Mouse (Mus musculus) limb, embryonic 14.5 days (tissue): ENCODE measurements around the gene Borcs5. TPM values are rescaled to one million over a fixed set of nuclear protein-coding genes. Genes with fewer than 3 reads are reported as not detected.

ENCODE experiments used
- ATAC-seq: fragments of 200-750 bp; cut with Nextera tagmentation; 2 replicates; pipeline ENCODE4 v1.8.0; 2017; ENCODE audit warnings: low read depth, moderate number of reproducible peaks, moderate TSS enrichment; ENCODE audit not compliant: low FRiP score
- DNase-seq: peaks from one replicate; pipeline ENCODE4 v3.0.0-alpha.2; 2015; ENCODE audit warnings: low spot score
- H3K27ac ChIP-seq: fragments of 300-500 bp; sonication (generic); replicated peaks from 2 replicates; pipeline ENCODE4 v1.5.1; 2014; ENCODE audit warnings: low read depth, mild to moderate bottlenecking, low read length, moderate library complexity, mixed read lengths
- H3K27me3 ChIP-seq: fragments of 300-500 bp; sonication (generic); 2 replicates; pipeline ENCODE4 v1.6.1; 2014; ENCODE audit warnings: low read length, mixed read lengths; ENCODE audit not compliant: control insufficient read depth, insufficient read depth
- H3K36me3 ChIP-seq: fragments of 300-500 bp; sonication (generic); 2 replicates; pipeline ENCODE4 v1.6.1; 2014; ENCODE audit warnings: mild to moderate bottlenecking, low read length, moderate library complexity, mixed read lengths; ENCODE audit not compliant: control insufficient read depth, insufficient read depth
- H3K4me1 ChIP-seq: fragments of 300-500 bp; sonication (generic); 2 replicates; pipeline ENCODE4 v1.6.1; 2014; ENCODE audit warnings: antibody characterized with exemption, low read length, mixed read lengths; ENCODE audit not compliant: control insufficient read depth, insufficient read depth
- H3K4me2 ChIP-seq: fragments of 300-500 bp; sonication (generic); replicated peaks from 2 replicates; pipeline ENCODE4 v1.6.1; 2014; ENCODE audit warnings: low read depth, mild to moderate bottlenecking, low read length, moderate library complexity; ENCODE audit not compliant: severe bottlenecking
- H3K4me3 ChIP-seq: fragments of 300-500 bp; sonication (generic); replicated peaks from 2 replicates; pipeline ENCODE4 v1.5.1; 2014; ENCODE audit warnings: low read length
- H3K9ac ChIP-seq: fragments of 300-500 bp; sonication (generic); 2 replicates; pipeline ENCODE4 v1.6.1; 2014; ENCODE audit warnings: mild to moderate bottlenecking, low read depth, low read length, moderate library complexity; ENCODE audit not compliant: severe bottlenecking
- H3K9me3 ChIP-seq: fragments of 300-500 bp; sonication (generic); 2 replicates; pipeline ENCODE4 v1.6.1; 2016; ENCODE audit warnings: low read length; ENCODE audit not compliant: control insufficient read depth
- POLR2A ChIP-seq: fragments of 200-500 bp; IDR thresholded peaks from 2 replicates; pipeline ENCODE4 v1.8.0; 2012; ENCODE audit warnings: inconsistent platforms, mild to moderate bottlenecking, moderate library complexity, borderline replicate concordance; ENCODE audit not compliant: insufficient read depth, insufficient read length; ENCODE audit errors: extremely low read depth
- WGBS: fragments of 180-500 bp; shearing (Covaris S2); extraction: QIAGEN DNeasy Blood & Tissue Kit; methylation state at CpG from one replicate; pipeline ENCODE4 v1.1.7; 2014; 5-methylcytosine and 5-hydroxymethylcytosine counted together
- polyA plus RNA-seq, 2 experiments: library from polyadenylated mRNA; depleted of rRNA in 1 of 2; stranded (reverse) in 1 of 2; unstranded in 1 of 2; fragments of >200 nt; fragmentation: Nextera tagmentation in 1 of 2; extraction: Ambion mirVana in 1 of 2; gene quantifications; 2 replicates each; pipeline versions ENCODE4 v1.2.1 to v1.2.3; 2012 to 2014

The Borcs5 gene
- polyA plus RNA-seq (2012; rRNA removed): 11.4 and 14.0 TPM in 2 replicates
- 18.0 and 20.5 TPM in 2 replicates for polyA plus RNA-seq (2014; fragmentation: Nextera tagmentation; extraction: Ambion mirVana)

DNA sequence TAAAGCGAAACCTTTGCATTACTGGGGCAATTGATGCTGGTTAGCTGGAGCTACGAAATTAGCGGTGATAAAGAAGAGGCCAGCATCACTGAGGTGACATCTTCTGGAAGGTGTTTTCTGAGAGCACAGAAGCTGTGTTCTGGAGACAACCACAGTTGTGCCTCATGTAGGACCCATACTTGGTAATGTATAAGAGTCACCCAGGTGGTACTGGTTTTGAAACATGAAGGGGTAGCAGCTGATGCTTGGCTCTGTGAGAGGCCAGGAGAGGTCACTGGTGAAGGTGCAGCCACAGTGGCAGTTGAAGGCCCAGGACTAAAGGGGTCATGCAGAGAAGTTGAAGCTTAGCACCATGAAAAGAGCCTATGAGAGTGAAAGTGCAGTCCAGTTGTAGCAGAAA is at the start of gene Borcs5:
TSS of gene Borcs5 (plus strand) at position 301 of the 400 bp plus-strand sequence.
- DNase-seq (no peak), ATAC-seq (no peak)
- no peaks in the 10 kb centered on the region for H3K27me3 ChIP-seq
- TF ChIP-seq POLR2A: no peak
- H3K4me3 ChIP-seq: no peak within 1 kb of the TSS
- H3K27ac ChIP-seq: no peak within 1 kb of the TSS
- H3K36me3 ChIP-seq: no peaks in the 10 kb centered on the region
- WGBS: 92% methylated on average over 3 of the region's 3 CpGs
- H3K9ac ChIP-seq: no peak within 1 kb of the TSS
- H3K4me2 ChIP-seq: no peak within 1 kb of the TSS
- H3K4me1 ChIP-seq: 0 out of 2 replicates have a peak, but pooled peaks cover 3% of the 10 kb centered on the region
- no peaks in the 10 kb centered on the region for H3K9me3 ChIP-seq

DNA sequence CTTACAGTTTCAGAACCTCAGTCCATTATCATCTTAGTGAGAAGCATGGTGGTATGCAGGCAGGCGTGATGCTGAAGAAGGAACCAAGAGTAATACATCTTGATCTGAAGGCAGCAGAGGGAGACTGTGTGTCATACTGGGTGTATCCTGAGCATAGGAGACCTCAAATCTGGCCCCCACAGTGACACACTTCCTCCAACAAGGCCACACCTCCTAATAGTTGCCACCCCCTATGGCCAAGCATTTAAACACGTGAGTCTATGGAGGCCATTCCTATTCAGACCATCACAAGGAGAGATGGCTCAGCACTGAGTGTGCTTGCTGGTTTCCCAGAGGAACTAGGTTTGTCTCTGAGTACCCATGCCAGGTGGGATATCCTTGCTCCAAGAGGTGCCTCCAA is 47.7 kb upstream of the Borcs5 start:
- no peak overlapping the region for H3K4me3 ChIP-seq
- WGBS: 75% methylated on average over 2 of the region's 2 CpGs
- no peak overlapping the region for H3K27ac ChIP-seq
- H3K9me3 ChIP-seq: no peaks in the 10 kb centered on the region
- no peak overlapping the region for H3K4me2 ChIP-seq
- no peaks in the 10 kb centered on the region for H3K4me1 ChIP-seq
- H3K9ac ChIP-seq: no peak overlapping the region
- no peaks in the 10 kb centered on the region for H3K27me3 ChIP-seq
- DNase-seq (no peak), ATAC-seq (no peak)
- no peaks in the 10 kb centered on the region for H3K36me3 ChIP-seq
- no peak for TF ChIP-seq POLR2A

DNA sequence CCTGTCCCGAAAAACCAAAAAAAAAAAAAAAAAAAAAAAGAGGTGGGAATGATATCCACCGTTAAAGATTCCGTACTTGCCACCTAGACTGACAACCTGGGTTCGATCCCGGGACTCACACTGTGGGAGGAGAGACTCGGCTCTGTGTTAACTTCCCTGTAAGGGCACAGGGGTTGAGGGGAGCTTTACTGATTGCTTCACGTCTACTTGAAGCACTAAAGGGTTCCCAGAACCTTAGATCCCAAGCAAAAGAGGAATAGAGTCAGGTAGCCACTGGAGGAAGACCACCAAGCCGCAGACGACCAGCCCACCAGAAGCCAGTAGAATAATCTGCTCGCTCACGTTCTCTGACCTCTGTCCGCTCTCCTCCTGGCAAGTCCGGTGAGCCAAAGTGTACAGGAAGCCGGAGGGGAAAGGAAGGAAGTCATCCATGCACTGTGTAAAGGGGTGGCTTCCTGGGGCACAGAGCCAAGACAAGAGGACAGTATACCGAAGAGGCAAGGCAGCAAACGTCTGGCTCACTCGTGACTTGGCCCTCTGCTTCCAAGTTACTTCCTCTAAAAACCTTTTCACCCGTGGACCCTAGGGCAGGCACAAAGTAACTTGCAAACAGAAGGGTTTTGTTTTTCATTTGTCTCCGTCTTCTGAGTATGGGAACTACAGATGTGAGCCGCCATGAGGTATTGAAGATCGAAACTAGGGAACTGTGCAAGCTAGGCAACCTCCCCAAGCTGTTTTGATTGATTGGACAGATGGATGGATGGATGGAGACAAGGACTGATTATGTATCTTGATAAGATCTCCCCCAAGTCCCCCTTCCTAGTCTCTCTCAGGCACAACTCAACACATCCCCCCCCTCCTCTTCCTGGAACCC is 44.5 kb upstream of the Borcs5 start:
- ATAC-seq: no peak
- WGBS: 79% methylated on average over 20 of the region's 21 CpGs
- H3K4me1 ChIP-seq: no peaks in the 10 kb centered on the region
- no peak overlapping the region for H3K27ac ChIP-seq
- H3K9ac ChIP-seq: no peak overlapping the region
- no peaks in the 10 kb centered on the region for H3K27me3 ChIP-seq
- no peak overlapping the region for H3K4me2 ChIP-seq
- H3K36me3 ChIP-seq: no peaks in the 10 kb centered on the region
- H3K9me3 ChIP-seq: no peaks in the 10 kb centered on the region
- DNase-seq: no peak
- no peak for TF ChIP-seq POLR2A
- no peak overlapping the region for H3K4me3 ChIP-seq

DNA sequence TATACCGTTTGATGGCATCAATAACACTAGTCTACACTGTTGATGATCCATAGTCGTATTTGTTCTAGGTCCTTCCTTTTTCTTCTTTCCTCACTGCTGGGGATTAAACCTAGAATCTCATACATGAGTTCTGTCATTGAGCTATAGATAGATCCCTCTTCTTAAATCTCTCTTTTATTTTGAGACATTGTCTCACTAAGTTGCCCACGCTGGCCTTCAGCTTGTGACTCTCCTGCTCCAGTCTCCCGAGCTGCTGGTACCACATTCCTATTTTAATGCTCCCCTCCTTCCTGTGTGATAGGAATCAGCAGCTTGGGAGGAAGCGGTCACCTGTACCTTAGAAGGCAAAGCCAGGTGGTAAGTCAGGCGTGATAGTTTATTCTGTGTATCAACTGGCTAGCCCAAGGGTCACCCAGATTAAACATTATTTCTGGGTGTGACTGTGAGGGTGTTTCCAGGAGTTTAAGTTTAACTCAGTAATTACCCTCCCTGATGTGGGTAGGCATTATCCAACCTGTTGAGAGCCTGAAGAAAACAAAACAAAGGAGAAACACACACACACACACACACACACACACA is 41.6 kb upstream of the Borcs5 start:
- no peak for ATAC-seq
- Histone ChIP-seq H3K27ac (no peak overlapping the region), H3K4me2 (no peak overlapping the region), H3K36me3 (no peaks in the 10 kb centered on the region), H3K4me1 (peaks cover 11% of the 10 kb centered on the region), H3K4me3 (no peak overlapping the region), H3K9me3 (no peaks in the 10 kb centered on the region), H3K27me3 (no peaks in the 10 kb centered on the region), H3K9ac (no peak overlapping the region)
- TF ChIP-seq POLR2A: no peak
- 83% methylated on average over 6 of the region's 6 CpGs for WGBS
- no peak for DNase-seq

DNA sequence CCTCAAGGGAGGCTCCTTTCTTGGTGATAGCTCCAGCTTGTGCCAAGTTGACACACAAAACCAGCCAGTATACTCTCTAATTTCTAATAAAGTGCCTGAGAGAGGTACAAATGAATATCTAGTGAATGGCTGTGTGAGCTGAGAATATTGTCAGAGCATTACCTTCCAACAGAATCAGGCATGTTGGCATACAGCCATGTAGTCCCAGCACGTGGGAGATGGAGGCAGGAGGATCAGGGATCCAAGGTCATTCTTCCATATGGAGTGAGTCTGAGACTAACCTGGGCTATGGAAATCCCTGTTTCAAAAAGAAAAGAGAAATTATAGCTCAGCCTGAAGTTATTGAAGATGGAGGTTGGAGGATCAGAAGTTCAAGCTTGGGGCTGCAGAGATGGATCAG is 40.1 kb upstream of the Borcs5 start:
- H3K4me1 ChIP-seq: peaks cover 13% of the 10 kb centered on the region
- no peak for TF ChIP-seq POLR2A
- no peak for DNase-seq
- WGBS: 50% methylated on average over 1 of the region's 1 CpGs
- ATAC-seq: no peak
- no peaks in the 10 kb centered on the region for H3K36me3 ChIP-seq
- no peak overlapping the region for H3K27ac ChIP-seq
- no peak overlapping the region for H3K4me3 ChIP-seq
- no peaks in the 10 kb centered on the region for H3K9me3 ChIP-seq
- H3K27me3 ChIP-seq: no peaks in the 10 kb centered on the region
- no peak overlapping the region for H3K4me2 ChIP-seq
- H3K9ac ChIP-seq: no peak overlapping the region
